Comparison of ENCODE assay signal across 28 mouse cellular contexts in the genomic region with DNA sequence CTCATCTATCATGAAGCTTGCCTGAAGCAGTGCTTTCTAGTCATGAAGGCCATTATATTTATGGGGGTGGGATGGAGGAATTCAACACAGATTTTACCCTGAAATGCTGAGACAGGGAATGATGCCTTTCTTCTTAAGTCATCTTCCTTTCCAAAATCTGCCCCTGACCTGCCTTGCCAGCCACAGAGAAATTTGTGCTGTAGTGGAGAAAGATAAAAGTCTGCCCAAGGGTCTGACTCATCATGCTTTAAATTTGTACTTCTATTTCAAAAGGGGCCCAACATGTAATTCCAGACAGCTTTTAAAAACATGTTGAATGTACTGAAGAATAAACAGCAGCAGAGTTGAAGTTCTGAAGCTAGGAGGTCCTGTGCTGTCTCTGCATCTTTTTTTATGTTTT.
DNase-seq lines count a peak whose midpoint lies in the region; ATAC-seq and TF ChIP-seq lines count a peak whose summit lies in the region.
"Had no signal": no experiment of that assay in that cellular context is flagged by ENCODE, and none has a peak within 500 bp of the region (broad histone marks: within the 10 kb centered on the region; RNA-seq: fewer than 3 reads in every experiment).

No protein-coding gene starts in this region.

- H3K9ac ChIP-seq in hindbrain, embryonic 14.5 days = no peak overlapping the region
- H3K9ac ChIP-seq in limb, embryonic 15.5 days = no peak overlapping the region
- H3K9ac ChIP-seq: forebrain, postnatal 0 days; heart, embryonic 12.5 days; heart, embryonic 15.5 days; hindbrain, embryonic 13.5 days; intestine, embryonic 15.5 days had no signal

- H3K4me2 ChIP-seq in hindbrain, embryonic 14.5 days (replicated peaks) = no peak overlapping the region
- H3K4me2 ChIP-seq in limb, embryonic 15.5 days = no peak overlapping the region
- H3K4me2 ChIP-seq: heart, embryonic 12.5 days; heart, embryonic 15.5 days; hindbrain, embryonic 13.5 days; intestine, embryonic 15.5 days had no signal

- H3K36me3 ChIP-seq in hindbrain, embryonic 14.5 days (replicated peaks; ENCODE audit: control insufficient read depth, insufficient read depth) = no peaks in the 10 kb centered on the region
- H3K36me3 ChIP-seq in hindbrain, embryonic 10.5 days = no peaks in the 10 kb centered on the region
- H3K36me3 ChIP-seq in limb, embryonic 15.5 days = no peaks in the 10 kb centered on the region
- no peaks in the 10 kb centered on the region for H3K36me3 ChIP-seq in limb, embryonic 10.5 days
- H3K36me3 ChIP-seq: G1E; heart, embryonic 12.5 days; heart, embryonic 15.5 days; hindbrain, embryonic 13.5 days; intestine, embryonic 15.5 days had no signal

- no peak for ATAC-seq in hindbrain, embryonic 14.5 days (ENCODE audit: low FRiP score)
- no peak for ATAC-seq in limb, embryonic 15.5 days (ENCODE audit: insufficient number of reproducible peaks, low FRiP score, low TSS enrichment, low read depth)
- ATAC-seq: activated CD4-positive, CD25-positive, alpha-beta regulatory T cell, adult 4 months; forebrain, embryonic 14.5 days; forebrain, postnatal 0 days; intestine, embryonic 15.5 days had no signal

- no peak for TF ChIP-seq CTCF in embryonic fibroblast, embryonic 13.5 days (IDR thresholded peaks at IDR 0.05; ENCODE audit: borderline replicate concordance, insufficient read depth, low read length)

- peak overlapping the region; percentile 21; the same call in 1 of the 2 replicates for H3K27ac ChIP-seq in hindbrain, embryonic 14.5 days
- H3K27ac ChIP-seq in hindbrain, embryonic 10.5 days = no peak overlapping the region
- H3K27ac ChIP-seq in limb, embryonic 15.5 days = 0 out of 2 replicates have a peak overlapping the region, but pooled peaks have one; percentile 11
- H3K27ac ChIP-seq in limb, embryonic 10.5 days = no peak overlapping the region
- peak overlapping the region; percentile 52 for H3K27ac ChIP-seq in embryonic fibroblast, embryonic 13.5 days (ENCODE audit: insufficient read depth, low read length)
- H3K27ac ChIP-seq: gastrocnemius, adult 2 months; heart, embryonic 15.5 days; hindbrain, embryonic 13.5 days; intestine, embryonic 15.5 days had no signal

- no peak for TF ChIP-seq POLR2A in embryonic fibroblast, embryonic 13.5 days (IDR thresholded peaks at IDR 0.05; ENCODE audit: low read depth, low read length)

- no peaks in the 10 kb centered on the region for H3K27me3 ChIP-seq in hindbrain, embryonic 14.5 days (ENCODE audit: control insufficient read depth, insufficient read depth, low read length)
- H3K27me3 ChIP-seq in hindbrain, embryonic 10.5 days (ENCODE audit: insufficient read depth, poor library complexity, severe bottlenecking) = no peaks in the 10 kb centered on the region
- H3K27me3 ChIP-seq in limb, embryonic 15.5 days = no peaks in the 10 kb centered on the region
- no peaks in the 10 kb centered on the region for H3K27me3 ChIP-seq in limb, embryonic 10.5 days (ENCODE audit: low read depth, poor library complexity, severe bottlenecking)
- H3K27me3 ChIP-seq: CH12.LX; heart, embryonic 12.5 days; heart, embryonic 15.5 days; hindbrain, embryonic 13.5 days; intestine, embryonic 15.5 days had no signal

- peaks cover 5% of the 10 kb centered on the region; the same call in 1 of the 2 replicates for H3K4me1 ChIP-seq in hindbrain, embryonic 14.5 days (replicated peaks; ENCODE audit: control insufficient read depth, insufficient read depth, low read length)
- H3K4me1 ChIP-seq in hindbrain, embryonic 10.5 days (replicated peaks) = no peaks in the 10 kb centered on the region
- H3K4me1 ChIP-seq in limb, embryonic 15.5 days = no peaks in the 10 kb centered on the region
- H3K4me1 ChIP-seq in limb, embryonic 10.5 days = no peaks in the 10 kb centered on the region
- H3K4me1 ChIP-seq in embryonic fibroblast, embryonic 13.5 days (ENCODE audit: control insufficient read depth, insufficient read depth, low read length) = no peaks in the 10 kb centered on the region
- H3K4me1 ChIP-seq: heart, embryonic 12.5 days; heart, embryonic 15.5 days; intestine, embryonic 15.5 days had no signal

- DNase-seq in hindbrain, embryonic 14.5 days (ENCODE audit: low spot score) = no peak
- no peak for DNase-seq in hindbrain, embryonic 10.5 days (ENCODE audit: low spot score)
- no peak for DNase-seq in limb, embryonic 10.5 days (ENCODE audit: low spot score)
- DNase-seq in 3T3-L1 (ENCODE audit: low read depth, low spot score) = peak; percentile 64
- no peak for DNase-seq in c-Kit-positive CD71-positive TER-119-positive erythroid progenitor cells, embryonic 14.5 days (ENCODE audit: low spot score)
- no peak for DNase-seq in ovary, postnatal 14 days (ENCODE audit: low spot score)
- DNase-seq: adrenal gland, adult 8-10 months; adrenal gland, postnatal 25 days; B cell, adult 2 months; cerebellum, adult 18-20 months; cerebellum, adult 9-10 months; cerebellum, postnatal 14 days; forebrain, postnatal 0 days; gastrocnemius, adult 2 months; gastrocnemius, postnatal 14 days; heart, adult 11 months; heart, postnatal 10 days; heart, postnatal 36 days had no signal

- H3K9me3 ChIP-seq in hindbrain, embryonic 14.5 days (ENCODE audit: control insufficient read depth, low read length) = no peaks in the 10 kb centered on the region
- H3K9me3 ChIP-seq in hindbrain, embryonic 10.5 days = no peaks in the 10 kb centered on the region
- H3K9me3 ChIP-seq in limb, embryonic 15.5 days = no peaks in the 10 kb centered on the region
- H3K9me3 ChIP-seq in limb, embryonic 10.5 days (replicated peaks) = no peaks in the 10 kb centered on the region
- H3K9me3 ChIP-seq: G1E; heart, embryonic 12.5 days; heart, embryonic 15.5 days; hindbrain, embryonic 13.5 days; intestine, embryonic 15.5 days had no signal

- no peak overlapping the region for H3K4me3 ChIP-seq in hindbrain, embryonic 14.5 days (replicated peaks; ENCODE audit: low read length)
- H3K4me3 ChIP-seq in hindbrain, embryonic 10.5 days = no peak overlapping the region
- no peak overlapping the region for H3K4me3 ChIP-seq in limb, embryonic 15.5 days
- H3K4me3 ChIP-seq in limb, embryonic 10.5 days = no peak overlapping the region
- H3K4me3 ChIP-seq in embryonic fibroblast, embryonic 13.5 days (ENCODE audit: insufficient read depth, low read length) = no peak overlapping the region
- H3K4me3 ChIP-seq: gastrocnemius, adult 2 months; heart, embryonic 12.5 days; heart, embryonic 15.5 days; hindbrain, embryonic 13.5 days; intestine, embryonic 15.5 days had no signal

Comparison
In these comparisons a context has a peak if more than half of its experiments do, and no peak if none do; other contexts are left out.
1. H3K27ac ChIP-seq: peak in hindbrain, embryonic 14.5 days (single experiment), limb, embryonic 15.5 days (single experiment) and embryonic fibroblast, embryonic 13.5 days (single experiment); none in hindbrain, embryonic 10.5 days (single experiment) and limb, embryonic 10.5 days (single experiment).